Mouse (Mus musculus): ENCODE measurements at regions not wholly inside any gene's neighbourhood (a gene's known extent, or its start where the extent isn't known, plus 50 kb on each side); places are given as distances from the start of the nearest gene placed in this dataset.
"Not testable (repeated sequence)": the region's sequence is repeated elsewhere in the genome, so short reads cannot be mapped to it uniquely, and the experiment has no call there.

DNA sequence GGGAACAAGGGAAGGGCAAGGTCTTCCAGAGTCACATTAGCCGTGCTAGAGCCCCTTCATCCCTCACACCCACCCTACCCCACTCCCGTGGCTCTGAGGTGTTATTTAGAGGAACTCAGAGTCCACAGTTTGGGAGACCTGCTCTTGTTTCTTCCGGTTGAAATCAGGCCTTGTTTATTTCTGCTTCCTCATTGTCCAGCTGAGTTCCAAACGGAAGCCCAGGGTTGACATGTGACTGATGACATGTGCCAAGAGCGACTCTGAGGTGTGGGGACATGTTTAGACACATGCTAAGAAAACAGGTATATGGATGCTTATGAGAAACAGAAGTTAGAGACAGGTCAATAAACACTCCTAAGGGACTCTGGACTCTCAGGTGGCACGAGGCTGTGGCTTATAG lies 137.5 kb upstream of the Sulf2 start:
- H3K36me3 ChIP-seq (ENCODE audit: control insufficient read depth, insufficient read depth, low read length), result no peaks in the 10 kb centered on the region
- H3K27me3 ChIP-seq (ENCODE audit: control insufficient read depth, insufficient read depth, low read length), result no peaks in the 10 kb centered on the region
- TF ChIP-seq POLR2A (IDR thresholded peaks at IDR 0.05; ENCODE audit: control insufficient read depth, low read depth, low read length) (no peak), CTCF (IDR thresholded peaks at IDR 0.05; ENCODE audit: control insufficient read depth, insufficient read depth, insufficient replicate concordance, low read depth, low read length) (no peak)
- no peak overlapping the region for H3K4me3 ChIP-seq (ENCODE audit: control insufficient read depth, low read depth, low read length)
- H3K4me1 ChIP-seq (ENCODE audit: control insufficient read depth, insufficient read depth, low read length), result no peaks in the 10 kb centered on the region
- no peak overlapping the region for H3K27ac ChIP-seq (ENCODE audit: control insufficient read depth, insufficient read depth, low read depth, low read length)

DNA sequence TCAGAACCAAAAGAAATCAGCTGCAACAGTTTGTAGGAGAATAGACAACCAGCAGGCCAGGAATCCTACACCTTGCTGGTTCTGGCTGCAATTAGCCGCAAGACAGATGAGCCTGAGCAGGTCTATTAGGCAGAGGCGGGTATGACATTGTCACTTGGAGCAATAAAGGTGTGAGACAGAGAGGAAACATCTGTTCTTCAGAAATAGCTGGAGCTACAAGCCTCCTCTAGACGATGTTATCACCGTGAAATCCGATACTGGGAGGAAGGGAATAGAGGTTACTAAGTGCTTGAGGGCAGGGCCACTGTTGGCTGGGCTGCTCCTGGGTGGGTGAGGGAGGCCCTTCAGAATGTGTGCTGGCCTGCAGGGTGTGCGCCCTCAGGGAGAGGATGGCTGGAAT lies 135.8 kb upstream of the Sulf2 start:
- Histone ChIP-seq H3K27ac (ENCODE audit: control insufficient read depth, insufficient read depth, low read depth, low read length) (no peak overlapping the region), H3K36me3 (ENCODE audit: control insufficient read depth, insufficient read depth, low read length) (no peaks in the 10 kb centered on the region), H3K27me3 (ENCODE audit: control insufficient read depth, insufficient read depth, low read length) (no peaks in the 10 kb centered on the region), H3K4me3 (ENCODE audit: control insufficient read depth, low read depth, low read length) (no peak overlapping the region), H3K4me1 (ENCODE audit: control insufficient read depth, insufficient read depth, low read length) (no peaks in the 10 kb centered on the region)
- TF ChIP-seq POLR2A (IDR thresholded peaks at IDR 0.05; ENCODE audit: control insufficient read depth, low read depth, low read length) (no peak), CTCF (IDR thresholded peaks at IDR 0.05; ENCODE audit: control insufficient read depth, insufficient read depth, insufficient replicate concordance, low read depth, low read length) (no peak)

DNA sequence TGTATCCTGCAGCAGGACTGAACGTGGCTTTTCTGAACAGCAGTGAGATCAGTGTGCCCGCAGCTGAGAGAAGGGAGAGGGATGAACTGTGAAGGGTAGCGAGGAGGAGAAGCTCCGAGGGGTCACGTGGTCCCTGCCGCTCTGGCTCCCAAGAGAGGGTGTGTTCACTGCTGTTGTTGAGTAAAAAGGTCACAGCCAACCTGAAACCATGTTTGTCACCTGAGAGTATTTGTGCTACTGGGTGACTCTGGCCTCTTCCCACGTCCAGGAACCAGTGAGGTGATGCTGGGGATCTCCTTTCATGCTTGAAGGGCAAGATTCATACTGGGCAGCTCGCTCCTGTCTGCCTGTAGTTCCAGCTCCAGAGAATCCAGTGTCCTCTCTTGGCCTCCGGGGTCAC lies 135.4 kb upstream of the Sulf2 start:
- H3K27me3 ChIP-seq (ENCODE audit: control insufficient read depth, insufficient read depth, low read length), result no peaks in the 10 kb centered on the region
- no peaks in the 10 kb centered on the region for H3K4me1 ChIP-seq (ENCODE audit: control insufficient read depth, insufficient read depth, low read length)
- TF ChIP-seq POLR2A (IDR thresholded peaks at IDR 0.05; ENCODE audit: control insufficient read depth, low read depth, low read length) (no peak), CTCF (IDR thresholded peaks at IDR 0.05; ENCODE audit: control insufficient read depth, insufficient read depth, insufficient replicate concordance, low read depth, low read length) (no peak)
- no peak overlapping the region for H3K27ac ChIP-seq (ENCODE audit: control insufficient read depth, insufficient read depth, low read depth, low read length)
- H3K36me3 ChIP-seq (ENCODE audit: control insufficient read depth, insufficient read depth, low read length), result no peaks in the 10 kb centered on the region
- no peak overlapping the region for H3K4me3 ChIP-seq (ENCODE audit: control insufficient read depth, low read depth, low read length)

DNA sequence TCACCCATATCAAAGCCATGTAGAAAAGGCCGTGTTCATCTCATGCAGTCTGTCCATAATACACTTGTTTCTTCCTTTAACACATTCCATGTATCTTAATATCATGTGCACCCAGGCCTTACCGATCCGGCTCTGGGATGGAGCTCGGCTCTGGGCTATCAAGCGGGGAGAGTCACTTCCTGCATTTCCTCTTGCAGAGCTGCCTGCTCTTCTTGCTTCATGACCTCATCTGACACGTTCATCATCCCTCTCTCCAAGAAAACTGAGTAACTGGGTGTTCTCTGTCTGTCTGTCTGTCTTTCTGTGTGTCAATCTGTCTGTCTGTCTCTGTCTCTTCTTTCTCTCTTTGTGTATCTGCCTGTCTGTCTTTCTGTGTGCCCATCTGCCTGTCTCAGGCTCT lies 133.7 kb upstream of the Sulf2 start:
- no peak for TF ChIP-seq CTCF (IDR thresholded peaks at IDR 0.05; ENCODE audit: control insufficient read depth, insufficient read depth, insufficient replicate concordance, low read depth, low read length)
- TF ChIP-seq POLR2A (IDR thresholded peaks at IDR 0.05; ENCODE audit: control insufficient read depth, low read depth, low read length), result no peak
- Histone ChIP-seq H3K36me3 (ENCODE audit: control insufficient read depth, insufficient read depth, low read length) (no peaks in the 10 kb centered on the region), H3K4me3 (ENCODE audit: control insufficient read depth, low read depth, low read length) (no peak overlapping the region), H3K27ac (ENCODE audit: control insufficient read depth, insufficient read depth, low read depth, low read length) (no peak overlapping the region), H3K27me3 (ENCODE audit: control insufficient read depth, insufficient read depth, low read length) (no peaks in the 10 kb centered on the region), H3K4me1 (ENCODE audit: control insufficient read depth, insufficient read depth, low read length) (no peaks in the 10 kb centered on the region)

DNA sequence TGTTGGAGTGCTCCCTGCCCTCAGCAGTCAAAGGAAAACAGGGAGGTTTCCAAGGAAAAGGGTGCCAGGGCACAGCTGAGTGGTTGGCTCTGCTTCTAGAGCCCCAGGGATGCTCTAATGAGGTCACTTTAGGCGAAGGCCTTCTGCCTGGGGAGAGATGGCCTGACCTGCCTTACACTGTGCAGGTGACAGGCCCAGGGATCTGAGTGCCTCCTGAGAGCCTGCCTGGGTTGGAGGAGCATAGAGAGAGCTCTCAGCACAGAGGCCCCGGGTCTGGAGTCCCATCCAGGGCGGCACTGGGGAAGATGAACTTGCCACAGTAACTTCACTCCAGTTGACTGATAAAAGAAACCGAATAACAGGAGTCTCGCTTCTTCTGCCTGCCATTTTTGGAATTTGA lies 125.7 kb upstream of the Sulf2 start:
- H3K27ac ChIP-seq (ENCODE audit: control insufficient read depth, insufficient read depth, low read depth, low read length); H3K4me1 ChIP-seq (ENCODE audit: control insufficient read depth, insufficient read depth, low read length); H3K4me3 ChIP-seq (ENCODE audit: control insufficient read depth, low read depth, low read length); H3K36me3 ChIP-seq (ENCODE audit: control insufficient read depth, insufficient read depth, low read length); H3K27me3 ChIP-seq (ENCODE audit: control insufficient read depth, insufficient read depth, low read length): not testable (repeated sequence)

DNA sequence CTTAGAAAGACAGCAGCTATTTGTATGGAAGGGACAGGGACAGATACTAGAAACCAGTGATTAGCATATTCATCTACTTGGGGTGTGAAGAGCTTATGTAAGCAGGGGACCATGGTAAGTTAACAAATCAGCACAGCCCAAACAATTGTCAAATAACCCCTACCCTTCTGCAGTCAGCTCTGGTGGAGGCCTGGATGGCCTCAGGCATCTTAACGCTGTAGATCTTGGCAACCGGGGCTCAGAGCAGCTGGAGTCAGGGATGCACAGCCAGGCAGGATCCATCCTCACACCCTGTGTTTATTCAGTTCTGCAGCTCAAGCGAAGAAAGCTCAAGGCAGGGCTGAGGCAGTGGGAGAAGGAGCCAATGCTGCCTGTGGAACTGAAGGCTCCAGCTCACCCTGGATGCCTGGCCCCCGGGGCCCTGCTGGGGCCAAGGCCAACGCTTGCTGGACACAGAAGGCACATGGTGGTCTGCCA lies 125.2 kb upstream of the Sulf2 start:
- TF ChIP-seq CTCF (IDR thresholded peaks at IDR 0.05; ENCODE audit: control insufficient read depth, insufficient read depth, insufficient replicate concordance, low read depth, low read length), result no peak
- no peak for TF ChIP-seq POLR2A (IDR thresholded peaks at IDR 0.05; ENCODE audit: control insufficient read depth, low read depth, low read length)
- Histone ChIP-seq H3K27me3 (ENCODE audit: control insufficient read depth, insufficient read depth, low read length) (no peaks in the 10 kb centered on the region), H3K27ac (ENCODE audit: control insufficient read depth, insufficient read depth, low read depth, low read length) (no peak overlapping the region), H3K4me1 (ENCODE audit: control insufficient read depth, insufficient read depth, low read length) (no peaks in the 10 kb centered on the region), H3K4me3 (ENCODE audit: control insufficient read depth, low read depth, low read length) (no peak overlapping the region), H3K36me3 (ENCODE audit: control insufficient read depth, insufficient read depth, low read length) (no peaks in the 10 kb centered on the region)

DNA sequence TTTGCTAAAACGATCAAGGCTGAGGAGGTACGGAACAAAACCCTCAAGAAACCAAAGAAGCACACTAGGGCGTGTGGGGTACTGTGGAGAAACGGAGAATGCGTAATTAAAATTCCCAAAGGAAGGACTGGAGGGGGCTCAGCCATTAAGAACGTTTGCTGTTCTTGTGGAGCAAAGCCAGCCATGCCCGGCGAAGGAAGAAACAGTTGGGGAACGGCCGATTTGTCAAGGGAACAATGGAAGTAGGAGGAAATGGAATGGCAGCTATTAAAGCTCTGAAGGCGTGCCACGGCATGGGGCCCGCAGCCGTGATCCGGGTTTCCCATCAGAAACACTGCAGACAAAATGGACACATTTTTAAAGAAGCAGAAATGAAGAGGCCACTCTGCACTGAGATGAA lies 124.2 kb upstream of the Sulf2 start:
- Histone ChIP-seq H3K27ac (ENCODE audit: control insufficient read depth, insufficient read depth, low read depth, low read length) (0 out of 2 replicates have a peak overlapping the region, but pooled peaks have one; percentile 17), H3K4me1 (ENCODE audit: control insufficient read depth, insufficient read depth, low read length) (no peaks in the 10 kb centered on the region), H3K4me3 (ENCODE audit: control insufficient read depth, low read depth, low read length) (no peak overlapping the region), H3K36me3 (ENCODE audit: control insufficient read depth, insufficient read depth, low read length) (no peaks in the 10 kb centered on the region), H3K27me3 (ENCODE audit: control insufficient read depth, insufficient read depth, low read length) (no peaks in the 10 kb centered on the region)
- no peak for TF ChIP-seq CTCF (IDR thresholded peaks at IDR 0.05; ENCODE audit: control insufficient read depth, insufficient read depth, insufficient replicate concordance, low read depth, low read length)
- no peak for TF ChIP-seq POLR2A (IDR thresholded peaks at IDR 0.05; ENCODE audit: control insufficient read depth, low read depth, low read length)

DNA sequence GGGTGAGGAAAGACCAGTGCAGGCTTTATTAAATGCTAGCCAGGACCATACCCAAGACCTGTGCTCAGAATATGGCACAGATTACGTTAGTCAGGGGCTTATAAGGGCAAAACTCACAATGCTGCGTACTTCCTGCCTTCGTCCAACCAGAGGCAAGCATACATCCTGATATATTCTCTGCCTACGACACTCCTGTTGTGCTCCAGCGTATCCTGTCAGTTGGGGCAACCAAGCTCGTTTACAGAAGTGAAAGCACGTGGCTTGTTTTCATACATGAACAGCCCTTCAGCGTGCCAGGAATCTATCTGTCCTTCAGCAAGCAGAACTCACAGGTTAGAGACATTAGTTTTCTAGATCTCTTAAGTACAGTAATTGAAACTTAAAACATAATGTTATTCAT lies 119.9 kb upstream of the Sulf2 start:
- no peaks in the 10 kb centered on the region for H3K4me1 ChIP-seq (ENCODE audit: control insufficient read depth, insufficient read depth, low read length)
- TF ChIP-seq CTCF (IDR thresholded peaks at IDR 0.05; ENCODE audit: control insufficient read depth, insufficient read depth, insufficient replicate concordance, low read depth, low read length) (no peak), POLR2A (IDR thresholded peaks at IDR 0.05; ENCODE audit: control insufficient read depth, low read depth, low read length) (no peak)
- H3K27ac ChIP-seq (ENCODE audit: control insufficient read depth, insufficient read depth, low read depth, low read length), result no peak overlapping the region
- no peaks in the 10 kb centered on the region for H3K27me3 ChIP-seq (ENCODE audit: control insufficient read depth, insufficient read depth, low read length)
- H3K4me3 ChIP-seq (ENCODE audit: control insufficient read depth, low read depth, low read length), result no peak overlapping the region
- no peaks in the 10 kb centered on the region for H3K36me3 ChIP-seq (ENCODE audit: control insufficient read depth, insufficient read depth, low read length)
